Mouse (Mus musculus): ENCODE data around the gene Nptn. TPM values are rescaled to one million over a fixed set of nuclear protein-coding genes. Genes with fewer than 3 reads are reported as not detected.

The Nptn gene
- polyA plus RNA-seq, 1 experiment from 2014 or later, result 144 TPM

- no peak overlapping the region for H3K9ac ChIP-seq
- H3K9me3 ChIP-seq, result no peaks in the 10 kb centered on the region
- no peak overlapping the region for H3K4me3 ChIP-seq
- no peaks in the 10 kb centered on the region for H3K4me1 ChIP-seq
- no peaks in the 10 kb centered on the region for H3K36me3 ChIP-seq (replicated peaks)
- no peak overlapping the region for H3K4me2 ChIP-seq
- H3K27ac ChIP-seq, result no peak overlapping the region
- no peak for ATAC-seq (replicated peaks)
- no peaks in the 10 kb centered on the region for H3K27me3 ChIP-seq (replicated peaks)
- 30% methylated on average over 6 of the region's 6 CpGs for WGBS
Measured at GRCm38 (mm10) chr9:58683372-58683771, 101.3 kb downstream of the Nptn start.

GRCm38 (mm10) chr9:58685290-58685689 is 103.2 kb downstream of the Nptn start:
- Histone ChIP-seq H3K4me3 (no peak overlapping the region), H3K4me1 (no peaks in the 10 kb centered on the region), H3K36me3 (replicated peaks) (no peaks in the 10 kb centered on the region), H3K9me3 (no peaks in the 10 kb centered on the region), H3K4me2 (no peak overlapping the region), H3K27me3 (replicated peaks) (no peaks in the 10 kb centered on the region), H3K9ac (no peak overlapping the region), H3K27ac (no peak overlapping the region)
- ATAC-seq (replicated peaks), result no peak
- WGBS, result 90% methylated on average over 10 of the region's 10 CpGs

- Histone ChIP-seq H3K27me3 (replicated peaks) (no peaks in the 10 kb centered on the region), H3K4me2 (no peak overlapping the region), H3K9ac (no peak overlapping the region), H3K4me3 (no peak overlapping the region), H3K36me3 (replicated peaks) (no peaks in the 10 kb centered on the region), H3K9me3 (no peaks in the 10 kb centered on the region), H3K4me1 (no peaks in the 10 kb centered on the region), H3K27ac (no peak overlapping the region)
- 85% methylated on average over 4 of the region's 4 CpGs for WGBS
- ATAC-seq (replicated peaks), result no peak
Measured at GRCm38 (mm10) chr9:58688076-58688475, 106.0 kb downstream of the Nptn start.

- Histone ChIP-seq H3K9ac (no peak overlapping the region), H3K4me3 (no peak overlapping the region), H3K36me3 (replicated peaks) (no peaks in the 10 kb centered on the region), H3K4me1 (no peaks in the 10 kb centered on the region), H3K9me3 (no peaks in the 10 kb centered on the region), H3K27me3 (replicated peaks) (no peaks in the 10 kb centered on the region), H3K4me2 (no peak overlapping the region), H3K27ac (no peak overlapping the region)
- no peak for ATAC-seq (replicated peaks)
- WGBS, result 82% methylated on average over 4 of the region's 4 CpGs
Measured at GRCm38 (mm10) chr9:58690701-58691100, 108.7 kb downstream of the Nptn start.

GRCm38 (mm10) chr9:58691471-58691870 is 109.4 kb downstream of the Nptn start:
- Histone ChIP-seq H3K4me3 (no peak overlapping the region), H3K9ac (no peak overlapping the region), H3K4me2 (no peak overlapping the region), H3K27ac (no peak overlapping the region), H3K9me3 (no peaks in the 10 kb centered on the region), H3K4me1 (no peaks in the 10 kb centered on the region), H3K27me3 (replicated peaks) (no peaks in the 10 kb centered on the region), H3K36me3 (replicated peaks) (no peaks in the 10 kb centered on the region)
- WGBS, result 90% methylated on average over 7 of the region's 7 CpGs
- ATAC-seq (replicated peaks), result no peak

- Histone ChIP-seq H3K36me3 (replicated peaks) (no peaks in the 10 kb centered on the region), H3K9ac (no peak overlapping the region), H3K4me2 (no peak overlapping the region), H3K27me3 (replicated peaks) (no peaks in the 10 kb centered on the region), H3K4me1 (no peaks in the 10 kb centered on the region), H3K9me3 (no peaks in the 10 kb centered on the region), H3K4me3 (no peak overlapping the region), H3K27ac (no peak overlapping the region)
- 93% methylated on average over 2 of the region's 2 CpGs for WGBS
- no peak for ATAC-seq (replicated peaks)
Measured at GRCm38 (mm10) chr9:58698486-58698885, 116.4 kb downstream of the Nptn start.

GRCm38 (mm10) chr9:58701751-58702150 is 119.7 kb downstream of the Nptn start:
- Histone ChIP-seq H3K27ac (no peak overlapping the region), H3K27me3 (replicated peaks) (no peaks in the 10 kb centered on the region), H3K4me2 (no peak overlapping the region), H3K4me1 (no peaks in the 10 kb centered on the region), H3K9ac (no peak overlapping the region), H3K36me3 (replicated peaks) (no peaks in the 10 kb centered on the region), H3K4me3 (no peak overlapping the region), H3K9me3 (no peaks in the 10 kb centered on the region)
- ATAC-seq (replicated peaks), result no peak
- WGBS, result 88% methylated on average over 2 of the region's 2 CpGs

GRCm38 (mm10) chr9:58703766-58704165 is 121.7 kb downstream of the Nptn start:
- H3K27ac ChIP-seq, result no peak overlapping the region
- H3K4me3 ChIP-seq, result no peak overlapping the region
- H3K36me3 ChIP-seq (replicated peaks), result no peaks in the 10 kb centered on the region
- H3K9me3 ChIP-seq, result no peaks in the 10 kb centered on the region
- H3K4me2 ChIP-seq, result no peak overlapping the region
- no peak overlapping the region for H3K9ac ChIP-seq
- 84% methylated on average over 7 of the region's 7 CpGs for WGBS
- no peaks in the 10 kb centered on the region for H3K27me3 ChIP-seq (replicated peaks)
- no peak for ATAC-seq (replicated peaks)
- H3K4me1 ChIP-seq, result no peaks in the 10 kb centered on the region

- no peak overlapping the region for H3K27ac ChIP-seq
- H3K4me2 ChIP-seq, result no peak overlapping the region
- no peaks in the 10 kb centered on the region for H3K9me3 ChIP-seq
- H3K4me1 ChIP-seq, result no peaks in the 10 kb centered on the region
- no peaks in the 10 kb centered on the region for H3K36me3 ChIP-seq (replicated peaks)
- no peak for ATAC-seq (replicated peaks)
- H3K9ac ChIP-seq, result no peak overlapping the region
- H3K27me3 ChIP-seq (replicated peaks), result no peaks in the 10 kb centered on the region
- WGBS, result 82% methylated on average over 7 of the region's 7 CpGs
- H3K4me3 ChIP-seq, result no peak overlapping the region
Measured at GRCm38 (mm10) chr9:58706024-58706423, 124.0 kb downstream of the Nptn start.

Other genes with a start within 250 kb of the Nptn start
- not detected in 2 replicates for gene Tbc1d21, start 211.8 kb upstream of the Nptn start, polyA plus RNA-seq (2015; fragmentation: Nextera tagmentation; extraction: Ambion mirVana)
- 10.9 and 14.2 TPM in 2 replicates for gene Insyn1, start 93.6 kb upstream of the Nptn start, polyA plus RNA-seq (2015; fragmentation: Nextera tagmentation; extraction: Ambion mirVana)
- gene Cd276, start 26.8 kb upstream of the Nptn start, polyA plus RNA-seq (2015; fragmentation: Nextera tagmentation; extraction: Ambion mirVana), result 33.2 and 35.1 TPM in 2 replicates
- 1.4 and 1.9 TPM in 2 replicates for gene Rec114, start 161.7 kb downstream of the Nptn start, polyA plus RNA-seq (2015; fragmentation: Nextera tagmentation; extraction: Ambion mirVana)
- gene Hcn4, start 241.2 kb downstream of the Nptn start, polyA plus RNA-seq (2015; fragmentation: Nextera tagmentation; extraction: Ambion mirVana), result 4.7 and 5.1 TPM in 2 replicates